Mouse (Mus musculus): ENCODE results near the gene Baiap2l2.

DNA sequence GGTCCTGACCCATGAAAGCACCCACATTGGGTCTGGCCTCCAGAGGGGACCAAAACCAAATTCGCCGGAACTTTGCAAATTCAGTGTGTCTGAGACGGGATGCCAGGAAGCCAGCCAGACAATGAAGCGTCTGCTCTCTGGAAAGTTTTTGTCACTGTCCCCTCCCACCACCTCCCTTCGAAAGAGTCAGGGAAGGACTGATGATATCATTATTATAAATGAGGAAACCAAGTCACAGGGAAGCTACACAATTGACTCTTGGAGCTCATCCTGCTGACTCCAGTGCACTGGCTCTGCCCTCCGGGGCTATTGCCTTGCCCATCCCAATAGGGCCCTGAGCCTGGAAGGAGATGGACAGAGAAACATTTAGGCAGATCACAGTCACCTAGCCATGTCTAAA is 71.7 kb downstream of the Baiap2l2 start:
- TF ChIP-seq CTCF (IDR thresholded peaks at IDR 0.05) (no peak), POLR2A (IDR thresholded peaks at IDR 0.05; ENCODE audit: insufficient read depth, low read depth, low read length) (no peak)

All from heart, adult 2 months (tissue).